Mouse (Mus musculus): ENCODE data around the gene Macrod2.

- TF ChIP-seq CTCF (IDR thresholded peaks at IDR 0.05; ENCODE audit: low read depth) (no peak), EP300 (IDR thresholded peaks at IDR 0.05; ENCODE audit: low read depth) (no peak)
These were observed 1277.7 kb downstream of the Macrod2 start for GRCm38 (mm10) chr2:141672814-141673213.
